ENCODE assay signal across 11 mouse cellular contexts in genomic region chrX:48099871-48100270, GRCm38 (mm10). TPM values are rescaled to one million over a fixed set of nuclear protein-coding genes. Genes with fewer than 3 reads are reported as not detected.
DNase-seq lines count a peak whose midpoint lies in the region; ATAC-seq and TF ChIP-seq lines count a peak whose summit lies in the region.
"Had no signal": no experiment of that assay in that cellular context is flagged by ENCODE, and none has a peak within 500 bp of the region (broad histone marks: within the 10 kb centered on the region; RNA-seq: fewer than 3 reads in every experiment).

No protein-coding gene starts in this region.

- no peak overlapping the region for H3K9ac ChIP-seq in hindbrain, embryonic 11.5 days (ENCODE audit: low read depth, low read length)
- no peak overlapping the region for H3K9ac ChIP-seq in neural tube, embryonic 15.5 days (replicated peaks)
- H3K9ac ChIP-seq: limb, embryonic 12.5 days had no signal

- no peak overlapping the region for H3K27ac ChIP-seq in hindbrain, embryonic 11.5 days (ENCODE audit: low read depth, low read length)
- H3K27ac ChIP-seq in hindbrain, embryonic 10.5 days = no peak overlapping the region
- H3K27ac ChIP-seq in testis, adult 2 months (ENCODE audit: control insufficient read depth, insufficient read depth, low read depth, low read length) = no peak overlapping the region
- H3K27ac ChIP-seq in neural tube, embryonic 15.5 days (replicated peaks) = no peak overlapping the region
- H3K27ac ChIP-seq: limb, embryonic 12.5 days had no signal

- ATAC-seq in hindbrain, embryonic 11.5 days (ENCODE audit: low FRiP score) = no peak
- ATAC-seq in neural tube, embryonic 15.5 days (ENCODE audit: low FRiP score) = no peak
- ATAC-seq: intestine, embryonic 16.5 days had no signal

- peak; percentile 10 for DNase-seq in hindbrain, embryonic 11.5 days (ENCODE audit: low spot score)
- no peak for DNase-seq in hindbrain, embryonic 10.5 days (ENCODE audit: low spot score)
- no peak for DNase-seq in testis, postnatal 14 days (ENCODE audit: low spot score)
- DNase-seq in embryo, embryonic 11 days = peak; percentile 11
- peak; percentile 1 for DNase-seq in retina, postnatal 1 day
- DNase-seq in right cerebral cortex, postnatal 25 days = no peak

- TF ChIP-seq POLR2A in testis, adult 2 months (IDR thresholded peaks at IDR 0.05; ENCODE audit: control insufficient read depth, low read depth, low read length) = no peak

- H3K27me3 ChIP-seq in hindbrain, embryonic 11.5 days (ENCODE audit: control insufficient read depth, insufficient read depth, low read length) = no peaks in the 10 kb centered on the region
- H3K27me3 ChIP-seq in hindbrain, embryonic 10.5 days (ENCODE audit: insufficient read depth, poor library complexity, severe bottlenecking) = no peaks in the 10 kb centered on the region; the same call in 1 of the 2 replicates
- no peaks in the 10 kb centered on the region for H3K27me3 ChIP-seq in testis, adult 2 months (ENCODE audit: control insufficient read depth, insufficient read depth, low read length)
- H3K27me3 ChIP-seq in neural tube, embryonic 15.5 days (replicated peaks) = no peaks in the 10 kb centered on the region
- H3K27me3 ChIP-seq: limb, embryonic 12.5 days had no signal

- H3K9me3 ChIP-seq in hindbrain, embryonic 11.5 days (ENCODE audit: control insufficient read depth, low read length) = no peaks in the 10 kb centered on the region
- no peaks in the 10 kb centered on the region for H3K9me3 ChIP-seq in hindbrain, embryonic 10.5 days
- no peaks in the 10 kb centered on the region for H3K9me3 ChIP-seq in neural tube, embryonic 15.5 days (replicated peaks)
- H3K9me3 ChIP-seq: limb, embryonic 12.5 days had no signal

- no peak overlapping the region for H3K4me2 ChIP-seq in hindbrain, embryonic 11.5 days (replicated peaks; ENCODE audit: low read depth, low read length)
- H3K4me2 ChIP-seq in neural tube, embryonic 15.5 days = no peak overlapping the region
- H3K4me2 ChIP-seq: limb, embryonic 12.5 days had no signal

- peak; percentile 19; the same call in 1 of the 2 replicates for TF ChIP-seq CTCF in testis, adult 2 months (IDR thresholded peaks at IDR 0.05; ENCODE audit: control insufficient read depth, insufficient read depth, insufficient replicate concordance, low read depth, low read length)

- 38% methylated on average over 1 of the region's 1 CpGs for WGBS in hindbrain, embryonic 11.5 days
- 20% methylated on average over 1 of the region's 1 CpGs for WGBS in hindbrain, embryonic 10.5 days
- 20% methylated on average over 1 of the region's 1 CpGs for WGBS in neural tube, embryonic 15.5 days

- H3K4me1 ChIP-seq in hindbrain, embryonic 11.5 days (replicated peaks; ENCODE audit: control insufficient read depth, insufficient read depth, low read length) = no peaks in the 10 kb centered on the region
- 0 out of 2 replicates have a peak, but pooled peaks cover 3% of the 10 kb centered on the region for H3K4me1 ChIP-seq in hindbrain, embryonic 10.5 days (replicated peaks)
- H3K4me1 ChIP-seq in testis, adult 2 months (ENCODE audit: control insufficient read depth, insufficient read depth, low read length) = no peaks in the 10 kb centered on the region
- no peaks in the 10 kb centered on the region for H3K4me1 ChIP-seq in neural tube, embryonic 15.5 days
- H3K4me1 ChIP-seq: limb, embryonic 12.5 days had no signal

- H3K36me3 ChIP-seq in hindbrain, embryonic 11.5 days (ENCODE audit: control insufficient read depth, insufficient read depth, low read length) = no peaks in the 10 kb centered on the region
- no peaks in the 10 kb centered on the region for H3K36me3 ChIP-seq in hindbrain, embryonic 10.5 days
- H3K36me3 ChIP-seq in testis, adult 2 months (ENCODE audit: control insufficient read depth, insufficient read depth, low read length) = no peaks in the 10 kb centered on the region
- no peaks in the 10 kb centered on the region for H3K36me3 ChIP-seq in neural tube, embryonic 15.5 days
- H3K36me3 ChIP-seq: limb, embryonic 12.5 days had no signal

- no peak overlapping the region for H3K4me3 ChIP-seq in hindbrain, embryonic 11.5 days (ENCODE audit: low read depth, low read length)
- H3K4me3 ChIP-seq in hindbrain, embryonic 10.5 days = no peak overlapping the region
- H3K4me3 ChIP-seq in testis, adult 2 months (ENCODE audit: control insufficient read depth, low read depth, low read length) = no peak overlapping the region
- H3K4me3 ChIP-seq in neural tube, embryonic 15.5 days (replicated peaks) = no peak overlapping the region
- H3K4me3 ChIP-seq: limb, embryonic 12.5 days; myocyte had no signal

RNA-seq across cellular contexts. Expression of gene Xpnpep2, which starts 8.7 kb away (rescaled TPM):
- 2.2 and 2.5 TPM in 2 replicates for polyA plus RNA-seq in hindbrain, embryonic 11.5 days (2014; fragmentation: Nextera tagmentation; extraction: Ambion mirVana)
- 1.3 and 1.4 TPM in 2 replicates for polyA plus RNA-seq in hindbrain, embryonic 10.5 days (2016; fragmentation: Nextera tagmentation; extraction: Ambion mirVana)
- 0.16 and 0.20 TPM in 2 replicates for polyA plus RNA-seq in testis, adult 2 months (2012; rRNA removed)
- polyA plus RNA-seq in neural tube, embryonic 15.5 days (2015; fragmentation: Nextera tagmentation; extraction: Ambion mirVana) = 0.31 and 0.54 TPM in 2 replicates

RNA-seq across cellular contexts. Expression of gene Sash3, which starts 46.4 kb away (rescaled TPM):
- 1.4 and 1.5 TPM in 2 replicates for polyA plus RNA-seq in hindbrain, embryonic 11.5 days (2014; fragmentation: Nextera tagmentation; extraction: Ambion mirVana)
- polyA plus RNA-seq in hindbrain, embryonic 10.5 days (2016; fragmentation: Nextera tagmentation; extraction: Ambion mirVana) = 1.1 and 1.9 TPM in 2 replicates
- polyA plus RNA-seq in testis, adult 2 months (2012; rRNA removed) = 0.75 and 0.91 TPM in 2 replicates
- polyA plus RNA-seq in neural tube, embryonic 15.5 days (2015; fragmentation: Nextera tagmentation; extraction: Ambion mirVana) = 1.1 and 18.9 TPM in 2 replicates
- polyA plus RNA-seq: myocyte had no signal

Comparison
In these comparisons a context has a peak if more than half of its experiments do, and no peak if none do; other contexts are left out.
1. DNase-seq: peak in hindbrain, embryonic 11.5 days (single experiment), embryo, embryonic 11 days (single experiment) and retina, postnatal 1 day (single experiment); none in hindbrain, embryonic 10.5 days (single experiment), testis, postnatal 14 days (single experiment) and right cerebral cortex, postnatal 25 days (single experiment).